Mouse (Mus musculus) embryonic facial prominence, embryonic 15.5 days (tissue): Measurements from ENCODE around the gene Thap12. TPM values are rescaled to one million over a fixed set of nuclear protein-coding genes. Genes with fewer than 3 reads are reported as not detected.

Experiments used
- ATAC-seq: fragments of 200-750 bp; cut with Nextera tagmentation; 2 replicates; pipeline ENCODE4 v1.8.0; 2017; ENCODE audit warnings: low read depth, moderate TSS enrichment; ENCODE audit not compliant: insufficient number of reproducible peaks, low FRiP score, low TSS enrichment
- H3K27ac ChIP-seq: fragments of 300-500 bp; sonication (generic); replicated peaks from 2 replicates; pipeline ENCODE4 v1.5.1; 2015; ENCODE audit warnings: mild to moderate bottlenecking, inconsistent platforms
- H3K27me3 ChIP-seq: fragments of 300-500 bp; sonication (generic); 2 replicates; pipeline ENCODE4 v1.6.1; 2015; ENCODE audit warnings: inconsistent platforms
- H3K36me3 ChIP-seq: fragments of 300-500 bp; sonication (generic); 2 replicates; pipeline ENCODE4 v1.6.1; 2015; ENCODE audit warnings: mild to moderate bottlenecking, inconsistent platforms
- H3K4me1 ChIP-seq: fragments of 300-500 bp; sonication (generic); 2 replicates; pipeline ENCODE4 v1.6.1; 2015; ENCODE audit warnings: inconsistent platforms
- H3K4me2 ChIP-seq: fragments of 300-500 bp; sonication (generic); replicated peaks from 2 replicates; pipeline ENCODE4 v1.6.1; 2015; ENCODE audit warnings: mild to moderate bottlenecking, inconsistent platforms
- H3K4me3 ChIP-seq: fragments of 300-500 bp; sonication (generic); replicated peaks from 2 replicates; pipeline ENCODE4 v1.5.1; 2015; ENCODE audit warnings: mild to moderate bottlenecking, inconsistent platforms
- H3K9ac ChIP-seq: fragments of 300-500 bp; sonication (generic); 2 replicates; pipeline ENCODE4 v1.6.1; 2015; ENCODE audit warnings: inconsistent platforms
- H3K9me3 ChIP-seq: fragments of 300-500 bp; sonication (generic); replicated peaks from 2 replicates; pipeline ENCODE4 v1.6.1; 2016; ENCODE audit warnings: inconsistent platforms
- WGBS: fragments of 180-500 bp; shearing (Covaris S2); methylation state at CpG from one replicate; pipeline ENCODE4 v1.1.7; 2015; 5-methylcytosine and 5-hydroxymethylcytosine counted together
- polyA plus RNA-seq: library from polyadenylated mRNA; unstranded; fragments of >200 nt; fragmentation: Nextera tagmentation; extraction: Ambion mirVana; gene quantifications from 2 replicates; pipeline ENCODE4 v1.2.1, GENCODE M21; 2015

Gene Thap12
- polyA plus RNA-seq, 1 experiment from 2014 or later = 55.3 TPM

DNA sequence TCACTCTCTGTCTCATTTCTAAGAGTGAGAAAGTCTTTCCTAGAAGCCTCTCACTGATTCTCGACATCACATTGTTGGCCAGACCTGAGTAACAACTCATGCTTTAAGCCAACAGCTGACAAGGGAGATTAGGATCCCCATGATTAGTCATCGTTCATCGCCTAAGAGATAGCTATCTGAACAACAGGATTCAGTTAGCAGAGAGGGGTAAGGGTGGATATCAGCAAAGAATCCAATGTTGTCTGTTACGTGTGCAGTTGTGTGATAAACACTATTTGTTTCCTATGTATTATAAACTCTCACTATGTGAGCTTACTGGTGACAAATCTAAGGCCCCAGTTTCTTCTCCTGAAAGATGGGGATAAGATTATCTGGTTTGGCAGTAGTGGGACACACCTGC is 28.6 kb upstream of the Thap12 start:
- Histone ChIP-seq H3K9me3 (no peaks in the 10 kb centered on the region), H3K9ac (no peak overlapping the region), H3K27me3 (no peaks in the 10 kb centered on the region), H3K4me1 (peaks cover 25% of the 10 kb centered on the region), H3K36me3 (no peaks in the 10 kb centered on the region), H3K27ac (no peak overlapping the region), H3K4me3 (no peak overlapping the region), H3K4me2 (no peak overlapping the region)
- 61% methylated on average over 4 of the region's 4 CpGs for WGBS
- ATAC-seq = no peak

GRCm38 (mm10) chr7:98677511-98677910 is 25.4 kb upstream of the Thap12 start:
- WGBS = 53% methylated on average over 2 of the region's 2 CpGs
- ATAC-seq = no peak

DNA sequence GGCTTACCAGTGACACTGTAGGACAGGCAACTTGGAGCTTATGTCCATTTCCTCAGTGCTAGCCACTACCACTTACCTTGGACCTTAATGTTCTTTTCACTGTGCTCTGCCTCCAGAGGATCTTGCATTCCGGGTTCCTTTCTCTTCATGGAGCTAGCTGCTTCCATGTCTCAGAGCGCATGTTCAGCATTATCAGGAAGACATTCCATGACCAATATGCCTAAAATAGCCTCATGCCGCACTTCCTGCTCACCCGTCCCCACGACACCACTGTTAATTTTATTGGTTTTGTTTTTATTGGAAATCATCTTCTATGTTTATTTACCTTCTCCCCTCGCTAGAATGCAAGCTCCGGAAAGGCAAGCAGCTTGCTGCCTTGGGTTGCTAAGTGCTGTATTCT is 24.5 kb upstream of the Thap12 start:
- Histone ChIP-seq H3K9ac (no peak overlapping the region), H3K27ac (no peak overlapping the region), H3K36me3 (no peaks in the 10 kb centered on the region), H3K27me3 (no peaks in the 10 kb centered on the region), H3K4me1 (0 out of 2 replicates have a peak, but pooled peaks cover 5% of the 10 kb centered on the region), H3K4me2 (0 out of 2 replicates have a peak overlapping the region, but pooled peaks have one; percentile 8), H3K9me3 (no peaks in the 10 kb centered on the region), H3K4me3 (no peak overlapping the region)
- ATAC-seq = no peak
- WGBS = 36% methylated on average over 7 of the region's 7 CpGs

More at GRCm38 (mm10) chr7:98677511-98677910, 25.4 kb upstream of the Thap12 start:
- Histone ChIP-seq H3K4me3 (no peak overlapping the region), H3K4me2 (no peak overlapping the region), H3K27ac (no peak overlapping the region), H3K9me3 (no peaks in the 10 kb centered on the region), H3K36me3 (no peaks in the 10 kb centered on the region), H3K4me1 (peaks cover 12% of the 10 kb centered on the region), H3K9ac (no peak overlapping the region), H3K27me3 (no peaks in the 10 kb centered on the region)

DNA sequence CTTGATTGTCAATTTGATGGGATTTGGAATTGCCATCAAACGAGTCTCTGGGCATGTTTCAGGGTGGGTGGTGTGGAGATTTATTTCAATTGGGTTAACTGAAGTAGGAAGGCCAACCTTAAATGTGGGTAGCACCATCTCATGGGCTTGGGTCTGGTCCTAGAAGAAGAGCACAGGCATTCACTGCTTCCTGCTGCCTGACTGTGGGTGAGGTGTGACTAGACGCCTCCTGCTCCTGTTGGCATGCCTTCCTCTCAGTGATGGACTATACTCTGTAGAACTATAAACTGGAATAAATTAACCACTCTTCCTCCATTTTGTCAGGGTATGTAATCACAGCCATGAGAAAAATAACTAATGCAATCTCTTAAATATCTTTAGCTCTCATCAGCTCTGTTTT is 22.2 kb upstream of the Thap12 start:
- no peak overlapping the region for H3K9ac ChIP-seq
- no peaks in the 10 kb centered on the region for H3K27me3 ChIP-seq
- no peak overlapping the region for H3K27ac ChIP-seq
- no peak for ATAC-seq
- H3K4me3 ChIP-seq = no peak overlapping the region
- no peaks in the 10 kb centered on the region for H3K9me3 ChIP-seq
- no peaks in the 10 kb centered on the region for H3K36me3 ChIP-seq
- H3K4me1 ChIP-seq = 0 out of 2 replicates have a peak, but pooled peaks cover 5% of the 10 kb centered on the region
- WGBS = 50% methylated on average over 2 of the region's 2 CpGs
- no peak overlapping the region for H3K4me2 ChIP-seq

- Histone ChIP-seq H3K4me2 (no peak overlapping the region), H3K9me3 (no peaks in the 10 kb centered on the region), H3K4me3 (no peak overlapping the region), H3K4me1 (peaks cover 13% of the 10 kb centered on the region), H3K9ac (no peak overlapping the region), H3K27ac (no peak overlapping the region), H3K36me3 (no peaks in the 10 kb centered on the region), H3K27me3 (no peaks in the 10 kb centered on the region)
- ATAC-seq = no peak
- 88% methylated on average over 10 of the region's 10 CpGs for WGBS
These were observed 20.1 kb upstream of the Thap12 start for GRCm38 (mm10) chr7:98682821-98683220.

DNA sequence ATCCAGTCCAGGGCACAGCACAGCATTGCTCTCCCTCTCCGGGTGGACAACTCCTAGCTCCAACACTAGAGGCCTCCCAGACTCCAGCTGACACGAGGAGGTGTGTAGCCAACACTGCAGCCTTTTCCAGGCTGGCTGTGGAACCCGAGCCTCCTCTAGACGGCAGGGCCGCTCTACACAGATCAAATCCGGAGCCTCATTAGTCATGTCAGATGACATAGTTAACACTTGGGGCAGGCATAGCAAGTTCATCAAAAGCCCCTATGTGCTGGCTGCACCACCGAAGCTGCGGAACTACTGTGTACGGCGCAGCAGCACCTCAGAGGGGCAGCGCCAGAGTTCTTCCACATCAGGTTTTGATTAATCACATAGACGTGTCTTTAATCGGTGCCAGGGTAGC is 17.0 kb upstream of the Thap12 start:
- Histone ChIP-seq H3K36me3 (no peaks in the 10 kb centered on the region), H3K27me3 (no peaks in the 10 kb centered on the region), H3K27ac (0 out of 2 replicates have a peak overlapping the region, but pooled peaks have one; percentile 28), H3K9ac (no peak overlapping the region), H3K4me2 (peak overlapping the region; percentile 42), H3K4me1 (peaks cover 8% of the 10 kb centered on the region), H3K9me3 (no peaks in the 10 kb centered on the region), H3K4me3 (peak overlapping the region; percentile 23)
- WGBS = 12% methylated on average over 13 of the region's 13 CpGs
- ATAC-seq = peak; percentile 86

- Histone ChIP-seq H3K9ac (no peak overlapping the region), H3K4me1 (peaks cover 16% of the 10 kb centered on the region), H3K4me3 (no peak overlapping the region), H3K36me3 (no peaks in the 10 kb centered on the region), H3K4me2 (no peak overlapping the region), H3K27me3 (no peaks in the 10 kb centered on the region), H3K27ac (no peak overlapping the region), H3K9me3 (no peaks in the 10 kb centered on the region)
- no peak for ATAC-seq
- 86% methylated on average over 1 of the region's 1 CpGs for WGBS
These were observed 12.8 kb upstream of the Thap12 start for GRCm38 (mm10) chr7:98690126-98690525.

- WGBS = 5% methylated on average over 3 of the region's 3 CpGs
- no peaks in the 10 kb centered on the region for H3K36me3 ChIP-seq
- H3K4me1 ChIP-seq = peaks cover 15% of the 10 kb centered on the region
- no peak overlapping the region for H3K9ac ChIP-seq
- H3K27me3 ChIP-seq = no peaks in the 10 kb centered on the region
- ATAC-seq = no peak
- no peak overlapping the region for H3K4me3 ChIP-seq
- H3K9me3 ChIP-seq = no peaks in the 10 kb centered on the region
- H3K4me2 ChIP-seq = no peak overlapping the region
- no peak overlapping the region for H3K27ac ChIP-seq
These were observed 12.1 kb upstream of the Thap12 start for GRCm38 (mm10) chr7:98690831-98691230.

DNA sequence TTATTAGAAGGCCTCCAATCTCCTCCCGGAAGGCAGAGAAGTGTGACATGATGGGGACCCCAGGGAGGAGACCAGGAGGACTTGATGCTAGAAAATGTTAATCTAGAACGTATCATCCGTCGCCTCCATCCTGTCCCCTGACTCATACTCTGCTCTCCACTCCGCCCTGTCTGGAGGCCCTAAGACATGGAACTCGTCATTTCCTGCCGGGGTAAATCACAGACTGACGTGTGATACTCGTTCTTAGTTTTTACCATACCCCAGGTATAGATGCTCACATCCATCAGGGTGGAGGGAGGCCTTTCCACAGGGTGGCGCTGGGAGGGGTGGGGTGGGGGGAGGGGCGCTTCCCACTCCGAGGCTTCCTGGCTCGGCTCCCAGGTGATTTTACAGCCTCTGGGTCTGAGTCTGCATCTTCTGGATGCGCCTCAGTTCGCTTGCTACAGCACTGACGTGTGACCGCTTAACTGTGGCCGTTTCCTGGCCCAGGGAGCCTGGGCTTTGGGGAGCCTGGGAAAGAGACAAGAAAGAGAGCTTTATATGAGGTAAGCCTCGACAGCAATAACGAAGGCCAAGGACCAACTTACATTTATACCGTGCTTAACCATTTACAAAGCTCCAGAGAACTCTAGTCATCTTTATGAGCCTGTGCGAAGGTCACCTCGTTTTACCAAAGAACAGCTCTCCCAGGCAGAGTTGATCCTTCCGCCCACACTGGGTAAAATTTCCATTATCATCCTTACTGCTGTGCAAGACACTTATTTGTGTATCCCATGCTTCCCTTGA is 9.9 kb upstream of the Thap12 start:
- H3K27me3 ChIP-seq = no peaks in the 10 kb centered on the region
- ATAC-seq = no peak
- H3K9me3 ChIP-seq = no peaks in the 10 kb centered on the region
- 37% methylated on average over 24 of the region's 24 CpGs for WGBS
- no peak overlapping the region for H3K27ac ChIP-seq
- H3K36me3 ChIP-seq = no peaks in the 10 kb centered on the region
- no peak overlapping the region for H3K9ac ChIP-seq
- H3K4me1 ChIP-seq = peaks cover 8% of the 10 kb centered on the region; the same call in 1 of the 2 replicates
- H3K4me3 ChIP-seq = no peak overlapping the region
- H3K4me2 ChIP-seq = peak overlapping the region; percentile 24; the same call in 1 of the 2 replicates

DNA sequence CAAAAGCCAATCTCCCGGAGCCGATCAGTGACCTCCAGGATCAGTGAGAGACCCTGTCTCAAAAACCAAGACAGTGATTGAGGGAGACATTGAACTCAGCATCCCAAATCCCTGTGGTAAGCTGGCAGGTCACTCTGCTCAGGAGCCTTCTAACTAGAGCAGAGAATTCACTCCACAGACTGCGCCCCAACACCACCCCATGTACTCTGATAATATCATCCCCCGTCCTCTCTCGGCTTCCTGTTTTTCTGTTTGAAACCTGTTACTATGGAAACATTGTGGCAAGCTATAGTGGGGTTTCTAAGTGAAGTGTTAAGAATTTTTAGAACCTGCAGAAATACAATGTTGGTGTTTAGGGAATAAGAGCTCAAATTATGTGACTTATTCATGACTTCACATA is 8.9 kb upstream of the Thap12 start:
- no peak overlapping the region for H3K9ac ChIP-seq
- peaks cover 8% of the 10 kb centered on the region; the same call in 1 of the 2 replicates for H3K4me1 ChIP-seq
- 80% methylated on average over 5 of the region's 5 CpGs for WGBS

DNA sequence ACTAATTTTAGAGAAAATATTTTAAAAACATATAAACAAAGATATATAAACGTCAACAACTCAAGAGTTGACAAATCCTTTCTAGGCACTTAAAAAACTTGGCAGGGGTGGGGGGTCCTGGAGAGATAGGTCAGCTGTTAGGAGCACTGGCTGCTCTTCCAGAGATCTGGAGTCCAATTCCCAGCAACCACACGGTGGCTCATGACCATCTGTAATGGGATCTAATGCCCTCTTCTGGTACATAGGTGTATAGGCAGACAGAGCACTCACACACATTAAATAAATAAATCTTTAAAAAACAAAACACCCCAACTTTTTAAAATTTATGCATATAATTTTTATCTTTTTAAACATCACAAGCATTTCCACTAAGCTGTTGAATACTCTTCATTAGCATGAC is 5.4 kb upstream of the Thap12 start:
- Histone ChIP-seq H3K9me3 (no peaks in the 10 kb centered on the region), H3K27me3 (no peaks in the 10 kb centered on the region), H3K4me1 (peaks cover 15% of the 10 kb centered on the region), H3K9ac (no peak overlapping the region), H3K4me2 (no peak overlapping the region), H3K4me3 (no peak overlapping the region), H3K36me3 (no peaks in the 10 kb centered on the region), H3K27ac (no peak overlapping the region)
- 9% methylated on average over 2 of the region's 2 CpGs for WGBS
- no peak for ATAC-seq

More for the DNA sequence above, 8.9 kb upstream of the Thap12 start:
- no peak overlapping the region for H3K4me3 ChIP-seq
- no peaks in the 10 kb centered on the region for H3K36me3 ChIP-seq
- H3K9me3 ChIP-seq = no peaks in the 10 kb centered on the region
- H3K27me3 ChIP-seq = no peaks in the 10 kb centered on the region
- H3K4me2 ChIP-seq = no peak overlapping the region
- ATAC-seq = no peak
- no peak overlapping the region for H3K27ac ChIP-seq

DNA sequence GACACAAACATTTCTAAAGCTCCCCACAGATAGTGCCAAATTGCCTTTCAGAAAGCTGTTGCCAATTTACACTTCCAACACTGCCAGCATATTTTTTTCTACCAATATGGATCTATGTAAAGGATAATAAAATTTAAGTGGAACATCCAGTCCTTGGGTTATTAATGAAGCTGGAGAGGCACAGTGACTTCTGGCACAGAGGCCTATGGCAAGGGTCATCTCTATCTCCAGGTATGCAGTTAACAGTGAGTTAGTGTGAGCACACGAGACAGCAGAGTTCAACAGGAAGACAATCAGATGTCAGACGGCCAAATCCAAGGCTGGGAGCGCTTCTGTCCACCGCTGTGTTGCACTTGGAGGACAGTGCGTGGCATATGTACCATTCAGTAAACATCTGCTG is 4.9 kb upstream of the Thap12 start:
- ATAC-seq = no peak
- Histone ChIP-seq H3K9ac (no peak overlapping the region), H3K9me3 (no peaks in the 10 kb centered on the region), H3K27ac (no peak overlapping the region), H3K27me3 (no peaks in the 10 kb centered on the region), H3K4me3 (no peak overlapping the region), H3K4me2 (no peak overlapping the region), H3K4me1 (peaks cover 10% of the 10 kb centered on the region), H3K36me3 (no peaks in the 10 kb centered on the region)
- 59% methylated on average over 5 of the region's 5 CpGs for WGBS
